Mouse (Mus musculus) CH12.LX (cell line): ENCODE results near the gene Dhx34.

Experiments
- BHLHE40 ChIP-seq: IDR thresholded peaks from 2 replicates; pipeline ENCODE4 v1.6.1; 2011; ENCODE audit warnings: mild to moderate bottlenecking, low read depth, low read length, improper control_type of control experiment
- CTCF ChIP-seq, 2 experiments: IDR thresholded peaks in 1 of 2; conservative IDR thresholded peaks in 1 of 2; 2 replicates each; pipeline ENCODE4 v1.5.1; 2011 to 2012; ENCODE audit warnings: low read depth in 2 of 2, low read length in 2 of 2, improper control_type of control experiment in 1 of 2, inconsistent platforms in 1 of 2, mild to moderate bottlenecking in 1 of 2, moderate library complexity in 1 of 2

- TF ChIP-seq BHLHE40 = no peak
- no peak for TF ChIP-seq CTCF (conservative IDR thresholded peaks at IDR 0.05 in 1 of 2, IDR thresholded peaks at IDR 0.05 in 1 of 2; ENCODE audit: low read depth in 2 of 2, low read length in 2 of 2)
Measured at GRCm38 (mm10) chr7:16183663-16184062, 38.2 kb downstream of the Dhx34 start.
